Mouse (Mus musculus): ENCODE results near the gene Fkbp9. TPM values are rescaled to one million over a fixed set of nuclear protein-coding genes. Genes with fewer than 3 reads are reported as not detected.

Gene Fkbp9
- polyA plus RNA-seq, 1 experiment from 2014 or later = 24.9 TPM

DNA sequence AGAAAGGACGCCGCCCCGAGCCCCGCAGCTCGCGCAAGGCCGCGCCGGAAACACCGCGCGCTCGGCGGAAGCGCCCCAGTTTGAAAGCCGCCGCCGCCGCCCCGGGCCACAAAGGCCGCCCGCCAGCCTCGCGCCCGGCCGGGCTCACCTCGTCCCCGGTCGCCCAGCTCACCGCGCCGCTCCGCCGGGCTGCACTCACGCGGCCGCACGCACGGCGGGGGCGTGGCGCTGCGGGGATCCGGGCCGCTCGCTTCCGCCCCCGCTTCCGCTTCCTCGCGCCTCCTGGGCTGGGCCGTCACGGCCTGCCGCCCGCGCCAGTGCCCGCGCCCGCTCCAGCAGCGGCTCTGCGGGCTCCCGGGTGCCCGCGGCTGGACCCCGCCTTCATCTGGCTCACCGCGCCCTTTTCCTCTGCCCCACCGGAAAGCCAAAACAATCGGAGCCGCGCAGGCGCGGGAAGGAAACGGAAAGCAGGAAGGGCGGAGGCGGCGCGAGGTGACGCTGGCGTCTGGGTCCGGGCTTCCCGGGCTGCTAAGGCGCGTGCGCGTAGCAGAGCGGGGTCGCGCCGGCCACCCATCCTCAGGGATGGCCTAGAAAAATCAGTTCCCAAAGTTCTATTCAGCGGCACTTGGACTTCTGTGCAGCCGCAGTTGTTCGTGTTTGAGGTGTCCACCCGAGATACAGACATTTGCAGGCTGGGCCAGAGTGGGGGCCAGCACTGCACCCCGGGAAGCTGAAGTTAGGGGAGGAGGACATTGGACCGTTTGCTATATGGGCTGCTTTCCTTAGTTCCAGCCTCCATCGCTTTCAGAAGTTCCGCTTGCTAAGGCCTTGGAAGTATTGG is 34.3 kb upstream of the Fkbp9 start, which contains the start of gene Kbtbd2:
Gene Kbtbd2 (minus strand): TSS at position 503 of the 841 bp plus-strand sequence.
- DNase-seq (peak; percentile 96), ATAC-seq (ENCODE audit: low FRiP score, low TSS enrichment) (peak; percentile 94)
- Histone ChIP-seq H3K9ac (replicated peaks; ENCODE audit: low read length) (peak within 1 kb of the TSS; percentile 93), H3K9me3 (ENCODE audit: control insufficient read depth, low read length) (no peaks in the 10 kb centered on the region), H3K27me3 (ENCODE audit: control insufficient read depth, insufficient read depth, low read length) (no peaks in the 10 kb centered on the region), H3K36me3 (ENCODE audit: control insufficient read depth, insufficient read depth, low read length) (no peaks in the 10 kb centered on the region), H3K4me1 (ENCODE audit: control insufficient read depth, insufficient read depth, low read length) (peaks cover 21% of the 10 kb centered on the region), H3K4me3 (replicated peaks; ENCODE audit: low read depth, low read length) (peak within 1 kb of the TSS; percentile 76), H3K27ac (replicated peaks; ENCODE audit: low read depth, low read length) (peak within 1 kb of the TSS; percentile 99), H3K4me2 (ENCODE audit: low read length) (peak within 1 kb of the TSS; percentile 72)
- under 1% methylated on average over 94 of the region's 98 CpGs for WGBS

DNA sequence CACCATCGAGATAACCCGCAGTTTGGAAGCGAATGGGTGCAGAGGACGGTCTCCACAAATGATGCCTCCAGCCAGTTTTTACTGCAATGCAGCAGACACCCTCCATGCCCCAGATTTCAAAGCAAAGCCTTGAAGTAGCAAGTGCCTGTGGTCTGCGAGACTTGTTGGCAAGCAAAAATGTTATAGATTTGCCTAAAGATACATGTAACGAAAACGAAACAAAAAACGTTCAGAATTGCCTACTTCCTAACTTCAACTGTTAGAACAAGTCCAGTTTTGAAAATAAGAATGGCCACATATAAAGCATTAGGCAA is 33.8 kb upstream of the Fkbp9 start:
- H3K4me3 ChIP-seq (replicated peaks; ENCODE audit: low read depth, low read length) = peak overlapping the region; percentile 76
- H3K9ac ChIP-seq (replicated peaks; ENCODE audit: low read length) = peak overlapping the region; percentile 93
- H3K36me3 ChIP-seq (ENCODE audit: control insufficient read depth, insufficient read depth, low read length) = no peaks in the 10 kb centered on the region
- peaks cover 21% of the 10 kb centered on the region for H3K4me1 ChIP-seq (ENCODE audit: control insufficient read depth, insufficient read depth, low read length)
- H3K9me3 ChIP-seq (ENCODE audit: control insufficient read depth, low read length) = no peaks in the 10 kb centered on the region
- DNase-seq (no peak), ATAC-seq (ENCODE audit: low FRiP score, low TSS enrichment) (no peak)
- WGBS = 17% methylated on average over 8 of the region's 8 CpGs
- H3K27me3 ChIP-seq (ENCODE audit: control insufficient read depth, insufficient read depth, low read length) = no peaks in the 10 kb centered on the region
- peak overlapping the region; percentile 72 for H3K4me2 ChIP-seq (ENCODE audit: low read length)
- peak overlapping the region; percentile 99 for H3K27ac ChIP-seq (replicated peaks; ENCODE audit: low read depth, low read length)

DNA sequence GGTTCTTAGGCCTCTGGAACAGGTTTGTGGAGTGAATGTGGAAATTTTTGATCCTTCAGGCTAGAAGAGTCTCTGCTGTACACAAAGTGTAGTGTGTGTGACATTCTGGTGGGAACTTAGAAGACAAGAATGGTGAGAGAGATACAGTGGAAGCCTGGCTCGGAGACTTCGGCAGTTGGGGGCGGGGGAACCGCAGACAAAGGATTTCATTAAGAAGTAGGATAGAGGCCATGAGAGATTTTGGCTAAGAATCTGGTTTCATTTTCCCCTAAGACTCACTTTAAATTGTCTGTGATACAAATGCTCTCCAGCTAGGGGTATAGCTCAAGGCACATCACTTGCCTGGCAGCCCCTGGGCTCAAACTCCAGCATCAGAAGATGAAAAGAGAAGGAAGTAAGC is 26.8 kb upstream of the Fkbp9 start:
- no peaks in the 10 kb centered on the region for H3K27me3 ChIP-seq (ENCODE audit: control insufficient read depth, insufficient read depth, low read length)
- no peak overlapping the region for H3K4me3 ChIP-seq (replicated peaks; ENCODE audit: low read depth, low read length)
- no peak overlapping the region for H3K4me2 ChIP-seq (ENCODE audit: low read length)
- ATAC-seq (ENCODE audit: low FRiP score, low TSS enrichment) (no peak), DNase-seq (no peak)
- no peaks in the 10 kb centered on the region for H3K36me3 ChIP-seq (ENCODE audit: control insufficient read depth, insufficient read depth, low read length)
- 84% methylated on average over 4 of the region's 4 CpGs for WGBS
- no peak overlapping the region for H3K27ac ChIP-seq (replicated peaks; ENCODE audit: low read depth, low read length)
- H3K4me1 ChIP-seq (ENCODE audit: control insufficient read depth, insufficient read depth, low read length) = no peaks in the 10 kb centered on the region
- H3K9ac ChIP-seq (replicated peaks; ENCODE audit: low read length) = no peak overlapping the region
- H3K9me3 ChIP-seq (ENCODE audit: control insufficient read depth, low read length) = no peaks in the 10 kb centered on the region

DNA sequence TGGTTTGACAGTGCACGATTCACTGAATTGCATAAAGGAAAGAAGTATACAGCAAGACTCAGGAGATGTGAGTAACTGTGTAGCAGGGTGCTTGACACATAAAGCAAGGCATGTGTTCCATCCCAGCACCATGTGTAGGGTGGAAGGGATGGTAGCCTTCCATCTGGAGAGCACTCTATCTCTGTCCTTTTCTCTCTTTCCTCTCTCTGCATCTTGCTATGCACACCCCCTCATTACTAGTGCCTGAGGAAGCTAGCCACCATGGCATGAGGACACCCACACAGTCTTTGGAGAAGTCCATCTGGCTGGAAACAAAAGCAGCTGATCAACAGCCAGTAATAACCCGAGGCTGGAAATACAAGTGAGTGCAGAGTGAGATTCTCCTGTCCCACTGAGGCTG is 25.7 kb upstream of the Fkbp9 start:
- Histone ChIP-seq H3K9ac (replicated peaks; ENCODE audit: low read length) (no peak overlapping the region), H3K4me2 (ENCODE audit: low read length) (no peak overlapping the region), H3K4me1 (ENCODE audit: control insufficient read depth, insufficient read depth, low read length) (no peaks in the 10 kb centered on the region), H3K4me3 (replicated peaks; ENCODE audit: low read depth, low read length) (no peak overlapping the region), H3K9me3 (ENCODE audit: control insufficient read depth, low read length) (no peaks in the 10 kb centered on the region), H3K27ac (replicated peaks; ENCODE audit: low read depth, low read length) (no peak overlapping the region), H3K27me3 (ENCODE audit: control insufficient read depth, insufficient read depth, low read length) (no peaks in the 10 kb centered on the region), H3K36me3 (ENCODE audit: control insufficient read depth, insufficient read depth, low read length) (no peaks in the 10 kb centered on the region)
- 74% methylated on average over 2 of the region's 2 CpGs for WGBS
- no peak for DNase-seq
- ATAC-seq (ENCODE audit: low FRiP score, low TSS enrichment) = no peak

DNA sequence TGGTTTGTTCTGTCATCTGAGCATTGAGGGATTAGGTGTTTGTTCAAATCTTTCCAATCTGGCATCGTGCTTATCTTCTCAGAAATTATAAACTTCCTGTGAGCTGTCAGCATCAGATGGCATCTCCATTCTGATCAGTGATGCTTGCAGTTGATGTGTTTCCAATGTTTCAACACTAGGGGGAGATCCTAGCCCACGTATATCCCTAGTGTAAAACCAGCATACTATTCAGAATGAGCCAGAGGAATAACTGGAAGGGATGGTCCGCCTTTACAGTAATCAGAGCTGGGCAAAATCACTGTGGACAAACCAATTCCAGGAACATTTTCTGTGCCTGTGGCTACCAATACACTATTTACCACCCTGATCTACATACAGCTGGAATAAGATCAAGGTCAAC is 23.2 kb upstream of the Fkbp9 start:
- H3K4me3 ChIP-seq (replicated peaks; ENCODE audit: low read depth, low read length) = no peak overlapping the region
- H3K27ac ChIP-seq (replicated peaks; ENCODE audit: low read depth, low read length) = no peak overlapping the region
- peak; percentile 87 for ATAC-seq (ENCODE audit: low FRiP score, low TSS enrichment)
- no peaks in the 10 kb centered on the region for H3K36me3 ChIP-seq (ENCODE audit: control insufficient read depth, insufficient read depth, low read length)
- no peak overlapping the region for H3K4me2 ChIP-seq (ENCODE audit: low read length)
- H3K9ac ChIP-seq (replicated peaks; ENCODE audit: low read length) = no peak overlapping the region
- no peaks in the 10 kb centered on the region for H3K27me3 ChIP-seq (ENCODE audit: control insufficient read depth, insufficient read depth, low read length)
- 16% methylated on average over 3 of the region's 3 CpGs for WGBS
- H3K9me3 ChIP-seq (ENCODE audit: control insufficient read depth, low read length) = no peaks in the 10 kb centered on the region
- no peaks in the 10 kb centered on the region for H3K4me1 ChIP-seq (ENCODE audit: control insufficient read depth, insufficient read depth, low read length)
- peak; percentile 86 for DNase-seq

DNA sequence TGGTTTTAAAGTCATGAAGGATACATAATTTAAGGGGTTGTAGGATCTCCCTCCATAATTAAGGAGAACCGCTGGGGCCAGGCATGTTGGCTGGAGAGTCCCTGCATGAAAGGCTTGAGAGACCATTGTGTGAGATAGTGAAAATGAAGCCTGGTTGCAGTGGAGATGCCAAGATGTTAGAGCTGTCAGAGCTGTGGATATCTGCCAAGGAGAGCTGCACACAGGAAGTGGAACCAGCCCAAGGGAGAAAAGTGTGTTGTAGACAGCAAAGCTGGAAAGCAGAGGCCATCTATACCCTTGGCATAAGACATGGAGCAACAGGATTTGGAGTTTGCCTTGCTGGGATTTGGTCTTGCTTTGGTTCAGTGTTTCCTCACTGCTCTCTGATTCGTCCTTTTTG is 18.5 kb upstream of the Fkbp9 start:
- ATAC-seq (ENCODE audit: low FRiP score, low TSS enrichment) (no peak), DNase-seq (peak; percentile 15)
- H3K4me1 ChIP-seq (ENCODE audit: control insufficient read depth, insufficient read depth, low read length) = no peaks in the 10 kb centered on the region
- H3K36me3 ChIP-seq (ENCODE audit: control insufficient read depth, insufficient read depth, low read length) = no peaks in the 10 kb centered on the region
- H3K27me3 ChIP-seq (ENCODE audit: control insufficient read depth, insufficient read depth, low read length) = no peaks in the 10 kb centered on the region
- H3K9ac ChIP-seq (replicated peaks; ENCODE audit: low read length) = no peak overlapping the region
- H3K27ac ChIP-seq (replicated peaks; ENCODE audit: low read depth, low read length) = no peak overlapping the region
- H3K9me3 ChIP-seq (ENCODE audit: control insufficient read depth, low read length) = no peaks in the 10 kb centered on the region
- H3K4me2 ChIP-seq (ENCODE audit: low read length) = no peak overlapping the region
- H3K4me3 ChIP-seq (replicated peaks; ENCODE audit: low read depth, low read length) = no peak overlapping the region
- 40% methylated on average over 2 of the region's 2 CpGs for WGBS

DNA sequence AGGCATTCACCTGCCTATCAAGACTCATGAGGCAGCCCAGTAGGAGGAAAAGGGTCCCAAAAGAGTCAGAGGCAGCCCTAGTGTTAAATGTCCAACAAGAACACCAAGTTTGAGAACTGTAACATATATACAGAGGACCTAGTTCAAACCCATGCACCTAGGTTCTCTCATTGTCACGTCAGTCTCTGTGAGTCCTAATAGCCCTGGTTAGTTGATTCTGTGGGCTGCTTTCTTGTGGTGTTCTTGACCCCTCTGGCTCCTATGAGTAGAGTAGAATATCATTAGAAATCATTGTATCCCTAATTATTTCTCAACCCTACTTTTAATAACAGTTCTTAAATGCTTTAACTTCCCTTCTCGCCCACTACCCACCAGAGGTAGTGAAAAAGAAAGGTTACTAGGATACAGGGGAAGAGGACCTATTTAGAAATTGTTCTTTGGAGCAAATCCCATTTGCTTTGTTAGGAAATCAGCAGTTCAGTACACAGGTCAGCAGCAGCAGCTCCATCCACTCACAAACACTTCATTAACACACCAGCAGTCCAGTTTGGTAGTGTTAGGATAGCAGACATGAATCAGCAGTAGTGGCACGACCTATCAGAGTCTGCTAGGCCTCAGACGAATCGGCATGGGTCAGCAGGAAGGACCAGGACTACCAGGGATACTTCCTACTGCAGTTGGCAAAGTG is 13.3 kb upstream of the Fkbp9 start:
- no peak overlapping the region for H3K4me2 ChIP-seq (ENCODE audit: low read length)
- H3K4me3 ChIP-seq (replicated peaks; ENCODE audit: low read depth, low read length) = no peak overlapping the region
- 77% methylated on average over 5 of the region's 5 CpGs for WGBS
- no peak overlapping the region for H3K27ac ChIP-seq (replicated peaks; ENCODE audit: low read depth, low read length)
- no peak overlapping the region for H3K9ac ChIP-seq (replicated peaks; ENCODE audit: low read length)
- H3K4me1 ChIP-seq (ENCODE audit: control insufficient read depth, insufficient read depth, low read length) = no peaks in the 10 kb centered on the region
- no peak for ATAC-seq (ENCODE audit: low FRiP score, low TSS enrichment)
- no peak for DNase-seq
- H3K9me3 ChIP-seq (ENCODE audit: control insufficient read depth, low read length) = no peaks in the 10 kb centered on the region
- no peaks in the 10 kb centered on the region for H3K36me3 ChIP-seq (ENCODE audit: control insufficient read depth, insufficient read depth, low read length)
- no peaks in the 10 kb centered on the region for H3K27me3 ChIP-seq (ENCODE audit: control insufficient read depth, insufficient read depth, low read length)

DNA sequence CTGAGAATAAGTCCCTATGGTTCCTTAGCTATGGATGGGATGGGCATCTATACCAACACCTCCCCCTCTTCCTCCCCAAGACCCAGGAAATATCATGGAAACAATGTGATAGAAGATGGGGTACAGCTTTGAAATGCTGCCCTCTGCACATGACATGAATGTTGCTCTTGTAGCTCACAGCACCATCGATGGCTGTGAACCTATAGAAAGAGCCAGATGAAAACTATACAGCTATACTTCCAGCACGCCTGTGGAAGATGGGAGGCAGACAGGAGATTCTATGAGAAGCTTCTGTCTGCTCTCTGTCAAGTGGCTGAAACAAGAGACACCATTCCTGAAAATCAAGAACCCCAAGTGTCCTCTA is 12.8 kb upstream of the Fkbp9 start:
- ATAC-seq (ENCODE audit: low FRiP score, low TSS enrichment) (no peak), DNase-seq (no peak)
- no peak overlapping the region for H3K4me2 ChIP-seq (ENCODE audit: low read length)
- no peak overlapping the region for H3K9ac ChIP-seq (replicated peaks; ENCODE audit: low read length)
- H3K4me1 ChIP-seq (ENCODE audit: control insufficient read depth, insufficient read depth, low read length) = no peaks in the 10 kb centered on the region
- H3K36me3 ChIP-seq (ENCODE audit: control insufficient read depth, insufficient read depth, low read length) = no peaks in the 10 kb centered on the region
- H3K4me3 ChIP-seq (replicated peaks; ENCODE audit: low read depth, low read length) = no peak overlapping the region
- 87% methylated on average over 2 of the region's 2 CpGs for WGBS
- no peaks in the 10 kb centered on the region for H3K9me3 ChIP-seq (ENCODE audit: control insufficient read depth, low read length)
- H3K27me3 ChIP-seq (ENCODE audit: control insufficient read depth, insufficient read depth, low read length) = no peaks in the 10 kb centered on the region
- H3K27ac ChIP-seq (replicated peaks; ENCODE audit: low read depth, low read length) = no peak overlapping the region

DNA sequence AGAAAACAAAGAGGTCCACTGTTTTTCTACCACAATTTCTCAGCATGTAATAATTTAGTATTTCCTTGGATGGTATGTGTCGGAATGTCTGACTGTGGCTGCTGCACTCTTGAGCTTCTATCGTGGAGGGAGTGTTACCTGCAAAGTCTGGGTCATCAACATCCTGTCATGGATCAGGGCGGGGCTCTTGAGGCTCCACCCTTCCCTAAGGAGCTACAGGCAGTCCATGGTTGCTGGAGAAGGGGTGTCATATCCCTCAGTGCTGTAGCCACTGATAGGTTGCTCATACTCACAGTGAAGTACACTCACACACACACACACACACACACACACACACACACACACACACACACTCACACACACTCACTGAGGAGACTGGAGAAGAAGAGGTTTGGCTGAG is 6.2 kb upstream of the Fkbp9 start:
- Histone ChIP-seq H3K4me3 (replicated peaks; ENCODE audit: low read depth, low read length) (no peak overlapping the region), H3K4me2 (ENCODE audit: low read length) (no peak overlapping the region), H3K9ac (replicated peaks; ENCODE audit: low read length) (no peak overlapping the region), H3K27me3 (ENCODE audit: control insufficient read depth, insufficient read depth, low read length) (no peaks in the 10 kb centered on the region), H3K9me3 (ENCODE audit: control insufficient read depth, low read length) (no peaks in the 10 kb centered on the region), H3K27ac (replicated peaks; ENCODE audit: low read depth, low read length) (no peak overlapping the region), H3K36me3 (ENCODE audit: control insufficient read depth, insufficient read depth, low read length) (no peaks in the 10 kb centered on the region), H3K4me1 (ENCODE audit: control insufficient read depth, insufficient read depth, low read length) (no peaks in the 10 kb centered on the region)
- 74% methylated on average over 3 of the region's 3 CpGs for WGBS
- ATAC-seq (ENCODE audit: low FRiP score, low TSS enrichment) (no peak), DNase-seq (no peak)

Data from midbrain, embryonic 14.5 days (tissue).